Mouse (Mus musculus): ENCODE data around the gene Mrps15. TPM values are rescaled to one million over a fixed set of nuclear protein-coding genes. Genes with fewer than 3 reads are reported as not detected.

Gene Mrps15
- total and polyA plus RNA-seq, 3 experiments: 84.8 to 217 (median 178) TPM

GRCm38 (mm10) chr4:126103057-126103581 is 56.4 kb downstream of the Mrps15 start:
- DNase-seq (ENCODE audit: low spot score): peak; percentile 90
- Histone ChIP-seq H3K4me3 (ENCODE audit: low read depth, low read length) (peak overlapping the region; percentile 87), H3K9me3 (replicated peaks) (no peaks in the 10 kb centered on the region), H3K27me3 (ENCODE audit: insufficient read depth, low read length) (no peaks in the 10 kb centered on the region), H3K36me3 (replicated peaks) (peaks cover 63% of the 10 kb centered on the region), H3K4me1 (ENCODE audit: insufficient read depth, low read depth, low read length) (peaks cover 76% of the 10 kb centered on the region)
- no peak for TF ChIP-seq POLR2AphosphoS5 (IDR thresholded peaks at IDR 0.05; ENCODE audit: insufficient replicate concordance, low read depth, low read length)
- no peak for TF ChIP-seq CTCF (IDR thresholded peaks at IDR 0.05; ENCODE audit: low read depth, low read length)
- TF ChIP-seq GATA1 (IDR thresholded peaks at IDR 0.05; ENCODE audit: borderline replicate concordance, low read length): no peak
- no peak for TF ChIP-seq GATA2 (IDR thresholded peaks at IDR 0.05; ENCODE audit: borderline replicate concordance, low read depth, low read length)
- no peak for TF ChIP-seq TAL1 (conservative IDR thresholded peaks at IDR 0.05; ENCODE audit: low read depth, low read length)
- ATAC-seq (ENCODE audit: extremely low read depth, insufficient number of reproducible peaks, low FRiP score, poor library complexity, severe bottlenecking): peak; percentile 82

- peak within 1 kb of the TSS; percentile 87 for H3K4me3 ChIP-seq (ENCODE audit: low read depth, low read length)
- H3K27me3 ChIP-seq (ENCODE audit: insufficient read depth, low read length): no peaks in the 10 kb centered on the region
- TF ChIP-seq GATA2 (IDR thresholded peaks at IDR 0.05; ENCODE audit: borderline replicate concordance, low read depth, low read length) (no peak), POLR2AphosphoS5 (IDR thresholded peaks at IDR 0.05; ENCODE audit: insufficient replicate concordance, low read depth, low read length) (no peak), TAL1 (conservative IDR thresholded peaks at IDR 0.05; ENCODE audit: low read depth, low read length) (no peak), GATA1 (IDR thresholded peaks at IDR 0.05; ENCODE audit: borderline replicate concordance, low read length) (no peak), CTCF (IDR thresholded peaks at IDR 0.05; ENCODE audit: low read depth, low read length) (no peak)
- H3K4me1 ChIP-seq (ENCODE audit: insufficient read depth, low read depth, low read length): peaks cover 71% of the 10 kb centered on the region
- H3K9me3 ChIP-seq (replicated peaks): no peaks in the 10 kb centered on the region
- ATAC-seq (ENCODE audit: extremely low read depth, insufficient number of reproducible peaks, low FRiP score, poor library complexity, severe bottlenecking): peak; percentile 85
- peak; percentile 84 for DNase-seq (ENCODE audit: low spot score)
- H3K36me3 ChIP-seq (replicated peaks): peaks cover 63% of the 10 kb centered on the region
Observed at GRCm38 (mm10) chr4:126103590-126104068, 56.9 kb downstream of the Mrps15 start, which contains the start of gene Stk40. Gene Stk40 (plus strand): TSS chr4:126103957.

- Histone ChIP-seq H3K9me3 (replicated peaks) (no peaks in the 10 kb centered on the region), H3K4me1 (ENCODE audit: insufficient read depth, low read depth, low read length) (peaks cover 68% of the 10 kb centered on the region), H3K36me3 (replicated peaks) (peaks cover 58% of the 10 kb centered on the region), H3K4me3 (ENCODE audit: low read depth, low read length) (peak overlapping the region; percentile 87), H3K27me3 (ENCODE audit: insufficient read depth, low read length) (no peaks in the 10 kb centered on the region)
- DNase-seq (ENCODE audit: low spot score): peak; percentile 24
- TF ChIP-seq TAL1 (conservative IDR thresholded peaks at IDR 0.05; ENCODE audit: low read depth, low read length) (no peak), CTCF (IDR thresholded peaks at IDR 0.05; ENCODE audit: low read depth, low read length) (no peak), GATA1 (IDR thresholded peaks at IDR 0.05; ENCODE audit: borderline replicate concordance, low read length) (no peak), POLR2AphosphoS5 (IDR thresholded peaks at IDR 0.05; ENCODE audit: insufficient replicate concordance, low read depth, low read length) (no peak), GATA2 (IDR thresholded peaks at IDR 0.05; ENCODE audit: borderline replicate concordance, low read depth, low read length) (no peak)
- ATAC-seq (ENCODE audit: extremely low read depth, insufficient number of reproducible peaks, low FRiP score, poor library complexity, severe bottlenecking): no peak
Observed at GRCm38 (mm10) chr4:126104261-126105075, 57.7 kb downstream of the Mrps15 start.

Other genes starting within 250 kb of the Mrps15 start
- not detected in 2 replicates for gene Csf3r, start 22.4 kb upstream of the Mrps15 start, total RNA-seq (2014; fragmentation: Nextera tagmentation)
- 0.05 TPM in 1 of 2 replicates, not detected in the other for gene Csf3r, start 22.4 kb upstream of the Mrps15 start, total RNA-seq (2017)
- 0.02 TPM in 1 of 2 replicates, not detected in the other for gene Csf3r, start 22.4 kb upstream of the Mrps15 start, polyA plus RNA-seq (2012)
- 6.6 and 10.8 TPM in 2 replicates for gene Oscp1, start 11.6 kb downstream of the Mrps15 start, total RNA-seq (2014; fragmentation: Nextera tagmentation)
- 9.6 and 9.8 TPM in 2 replicates for gene Oscp1, start 11.6 kb downstream of the Mrps15 start, total RNA-seq (2017)
- 0.18 and 1.9 TPM in 2 replicates for gene Oscp1, start 11.6 kb downstream of the Mrps15 start, polyA plus RNA-seq (2012)
- gene Lsm10, start 49.7 kb downstream of the Mrps15 start, total RNA-seq (2014; fragmentation: Nextera tagmentation): 37.8 and 37.9 TPM in 2 replicates
- 39.3 and 40.3 TPM in 2 replicates for gene Lsm10, start 49.7 kb downstream of the Mrps15 start, total RNA-seq (2017)
- 9.7 and 12.6 TPM in 2 replicates for gene Lsm10, start 49.7 kb downstream of the Mrps15 start, polyA plus RNA-seq (2012)
- gene Stk40, start 57.0 kb downstream of the Mrps15 start, total RNA-seq (2014; fragmentation: Nextera tagmentation): 30.9 and 41.2 TPM in 2 replicates
- 20.5 and 20.8 TPM in 2 replicates for gene Stk40, start 57.0 kb downstream of the Mrps15 start, total RNA-seq (2017)
- 68.2 and 68.5 TPM in 2 replicates for gene Stk40, start 57.0 kb downstream of the Mrps15 start, polyA plus RNA-seq (2012)
- not detected in 2 replicates for gene Eva1b, start 100.8 kb downstream of the Mrps15 start, total RNA-seq (2014; fragmentation: Nextera tagmentation)
- 0.41 and 0.44 TPM in 2 replicates for gene Eva1b, start 100.8 kb downstream of the Mrps15 start, total RNA-seq (2017)
- 1.9 and 3.1 TPM in 2 replicates for gene Eva1b, start 100.8 kb downstream of the Mrps15 start, polyA plus RNA-seq (2012)
- gene Sh3d21, start 116.6 kb downstream of the Mrps15 start, total RNA-seq (2014; fragmentation: Nextera tagmentation): 0.53 and 3.2 TPM in 2 replicates
- gene Sh3d21, start 116.6 kb downstream of the Mrps15 start, total RNA-seq (2017): 0.27 and 0.58 TPM in 2 replicates
- 0.57 and 0.69 TPM in 2 replicates for gene Sh3d21, start 116.6 kb downstream of the Mrps15 start, polyA plus RNA-seq (2012)
- 355 and 356 TPM in 2 replicates for gene Thrap3, start 155.8 kb downstream of the Mrps15 start, total RNA-seq (2014; fragmentation: Nextera tagmentation)
- 246 and 305 TPM in 2 replicates for gene Thrap3, start 155.8 kb downstream of the Mrps15 start, total RNA-seq (2017)
- 209 and 211 TPM in 2 replicates for gene Thrap3, start 155.8 kb downstream of the Mrps15 start, polyA plus RNA-seq (2012)
- gene Map7d1, start 209.4 kb downstream of the Mrps15 start, total RNA-seq (2014; fragmentation: Nextera tagmentation): 9.5 and 15.2 TPM in 2 replicates
- 8.0 and 9.5 TPM in 2 replicates for gene Map7d1, start 209.4 kb downstream of the Mrps15 start, total RNA-seq (2017)
- 73.8 and 89.4 TPM in 2 replicates for gene Map7d1, start 209.4 kb downstream of the Mrps15 start, polyA plus RNA-seq (2012)
- 47.1 and 61.2 TPM in 2 replicates for gene Trappc3, start 215.4 kb downstream of the Mrps15 start, total RNA-seq (2014; fragmentation: Nextera tagmentation)
- gene Trappc3, start 215.4 kb downstream of the Mrps15 start, total RNA-seq (2017): 98.3 and 108 TPM in 2 replicates
- 31.3 and 36.2 TPM in 2 replicates for gene Trappc3, start 215.4 kb downstream of the Mrps15 start, polyA plus RNA-seq (2012)
- not detected in 2 replicates for gene Col8a2, start 239.9 kb downstream of the Mrps15 start, total RNA-seq (2014; fragmentation: Nextera tagmentation)
- 0.05 TPM in 1 of 2 replicates, not detected in the other for gene Col8a2, start 239.9 kb downstream of the Mrps15 start, total RNA-seq (2017)
- gene Col8a2, start 239.9 kb downstream of the Mrps15 start, polyA plus RNA-seq (2012): not detected in 2 replicates